Mouse (Mus musculus): ENCODE results near the gene Pdap1.
"Not testable (repeated sequence)": the region's sequence is repeated elsewhere in the genome, so short reads cannot be mapped to it uniquely, and the experiment has no call there.

DNA sequence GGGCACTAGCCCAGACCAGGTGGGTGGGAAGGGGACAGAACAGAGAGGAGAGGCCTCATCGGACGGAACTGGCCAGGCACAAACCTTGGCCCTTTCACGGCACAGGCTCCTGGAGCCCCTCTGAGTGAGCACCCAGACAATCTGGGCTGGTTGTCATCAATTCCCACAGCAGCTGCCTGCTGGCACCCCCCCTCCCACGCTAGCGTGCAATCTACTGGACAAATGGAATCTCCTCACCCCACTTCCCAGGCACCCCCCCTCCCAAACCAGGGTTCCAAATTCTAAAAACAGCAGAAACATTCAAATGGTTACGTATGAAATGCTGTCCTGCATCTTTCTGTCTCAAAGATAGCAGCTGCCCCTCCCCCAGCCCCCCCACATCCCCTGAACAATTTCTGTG is 10.3 kb downstream of the Pdap1 start:
- not testable (repeated sequence) for TF ChIP-seq CTCF, EP300 (IDR thresholded peaks at IDR 0.05; ENCODE audit: low read depth)
